Mouse (Mus musculus): Measurements from ENCODE around the gene Slc25a18.

Gene Slc25a18

GRCm38 (mm10) chr6:120841754-120842153, 68.4 kb downstream of the Slc25a18 start:
- no peak for DNase-seq (ENCODE audit: low spot score)
